Mouse (Mus musculus) erythroblast, embryonic 14.5 days (primary cell): ENCODE results near the gene Cd151. TPM values are rescaled to one million over a fixed set of nuclear protein-coding genes. Genes with fewer than 3 reads are reported as not detected.

Source experiments
- H3K27me3 ChIP-seq: 2 replicates; pipeline ENCODE4 v1.6.1; 2012; ENCODE audit warnings: inconsistent platforms; ENCODE audit not compliant: control insufficient read depth
- H3K36me3 ChIP-seq: 2 replicates; pipeline ENCODE4 v1.6.1; 2012; ENCODE audit warnings: mild to moderate bottlenecking, inconsistent platforms; ENCODE audit not compliant: control insufficient read depth
- H3K4me1 ChIP-seq: 2 replicates; pipeline ENCODE4 v1.6.1; 2012; ENCODE audit warnings: inconsistent platforms; ENCODE audit not compliant: control insufficient read depth
- H3K4me3 ChIP-seq: replicated peaks from 2 replicates; pipeline ENCODE3; 2012; ENCODE audit warnings: moderate library complexity, mild to moderate bottlenecking, inconsistent platforms
- H3K9me3 ChIP-seq: 2 replicates; pipeline ENCODE4 v1.6.1; 2012; ENCODE audit warnings: low read length, inconsistent platforms, mixed read lengths; ENCODE audit not compliant: control insufficient read depth
- GATA1 ChIP-seq: IDR thresholded peaks from 2 replicates; pipeline ENCODE4 v1.6.1; 2012; ENCODE audit warnings: low read length, inconsistent platforms, mixed read lengths
- TAL1 ChIP-seq: IDR thresholded peaks from 3 replicates; pipeline ENCODE4 v1.6.1; 2012; ENCODE audit warnings: low read length, inconsistent platforms, mixed read lengths
- polyA plus RNA-seq: library from polyadenylated mRNA; stranded (reverse); fragments of >175 nt; gene quantifications from 2 replicates; pipeline ENCODE4 v1.2.3, GENCODE M21; 2012

Gene Cd151
- 1.0 and 1.1 TPM in 2 replicates for polyA plus RNA-seq

DNA sequence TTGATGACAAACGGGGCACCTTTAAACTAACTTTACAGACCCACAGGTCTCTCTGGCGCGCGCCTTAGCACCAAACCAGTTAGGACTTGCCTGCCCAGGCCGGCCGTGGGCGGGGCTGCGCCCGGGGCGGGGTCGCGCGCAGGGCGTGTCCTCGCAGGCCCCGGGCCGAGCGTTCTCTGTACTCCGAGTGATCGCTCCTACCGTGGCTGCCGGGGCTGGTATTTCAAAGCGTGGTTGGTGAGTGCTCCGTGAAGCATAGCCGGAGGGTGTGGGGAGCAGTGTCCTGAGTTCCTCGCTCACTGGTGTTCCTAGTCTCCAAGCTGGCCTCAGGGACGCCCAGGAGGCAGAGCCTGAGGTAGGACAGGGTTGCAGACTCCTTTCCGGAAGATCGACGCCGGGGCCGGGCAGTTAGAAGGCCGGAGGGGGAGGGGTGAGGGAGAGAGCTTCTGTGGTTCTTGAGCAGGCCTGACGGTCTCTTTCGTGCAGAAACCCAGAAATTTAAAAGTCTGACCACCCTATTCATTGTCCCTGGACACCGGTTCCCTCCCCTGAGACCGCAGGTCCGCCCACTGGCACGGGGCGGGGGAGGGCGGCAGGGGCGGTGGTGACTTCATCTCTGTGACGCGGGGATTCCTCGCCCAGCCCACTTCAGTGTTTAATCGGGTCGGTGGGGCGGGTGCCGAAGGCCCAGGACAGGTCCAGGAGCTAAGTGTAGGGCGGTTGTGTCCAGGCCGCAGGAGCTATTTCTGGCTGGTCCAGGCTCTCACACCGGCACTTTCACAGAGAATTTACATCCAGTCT, at the start of gene Cd151:
Gene Cd151 (plus strand): TSS at position 163 of the 801 bp plus-strand sequence.
- Histone ChIP-seq H3K9me3 (peaks cover 9% of the 10 kb centered on the region; the same call in 1 of the 2 replicates), H3K36me3 (peaks cover 37% of the 10 kb centered on the region), H3K27me3 (peaks cover 45% of the 10 kb centered on the region), H3K4me1 (peaks cover 62% of the 10 kb centered on the region), H3K4me3 (peak within 1 kb of the TSS; percentile 69)
- TF ChIP-seq GATA1, result no peak
- TF ChIP-seq TAL1, result no peak

DNA sequence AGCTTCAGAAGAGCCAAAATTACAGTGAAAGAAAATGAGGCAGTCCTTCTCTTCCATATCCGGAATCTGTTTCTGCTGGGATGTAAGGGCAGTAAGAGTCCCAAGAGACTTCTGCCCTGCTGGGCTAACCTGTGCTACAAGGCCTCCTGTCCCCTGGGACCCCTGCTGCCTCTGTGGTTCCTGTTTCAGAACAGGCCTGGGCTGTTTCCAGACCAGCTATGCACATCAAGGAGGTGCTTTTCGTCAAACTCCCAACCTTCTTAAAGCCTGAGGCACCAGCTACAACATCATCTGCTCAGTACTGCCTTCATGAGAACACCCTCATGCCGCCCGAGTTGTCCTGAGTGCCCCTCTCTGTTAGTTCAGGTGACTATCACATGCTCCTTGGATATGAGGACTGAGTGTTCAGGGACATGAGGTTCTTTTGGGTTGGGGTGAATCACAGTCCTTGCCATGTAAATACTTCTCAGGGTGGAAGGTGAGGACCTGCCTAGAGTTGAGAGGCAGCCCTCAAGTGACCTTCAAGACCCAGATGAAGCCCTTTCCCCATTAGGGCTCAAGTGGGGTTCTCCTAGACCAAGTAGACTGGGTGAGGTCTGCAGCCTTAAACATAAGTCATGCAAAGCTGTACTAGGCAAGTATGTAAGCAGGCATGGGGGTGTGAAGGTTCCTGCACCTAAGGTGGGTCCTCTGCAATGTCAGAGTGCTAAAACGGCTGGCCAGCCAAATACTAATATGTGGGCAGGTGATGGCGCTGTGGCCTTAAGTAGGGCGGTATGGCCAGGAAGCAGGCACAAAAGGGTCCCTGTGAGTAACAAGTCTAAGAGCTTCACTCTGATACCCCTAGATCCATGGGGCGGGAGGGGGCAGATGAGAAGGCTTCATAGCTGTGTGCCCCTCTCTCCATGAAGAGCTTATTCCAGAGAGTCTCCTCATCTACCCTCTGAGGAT, 49.2 kb upstream of the Cd151 start:
- no peaks in the 10 kb centered on the region for H3K36me3 ChIP-seq
- peaks cover 5% of the 10 kb centered on the region for H3K27me3 ChIP-seq
- TF ChIP-seq GATA1, result no peak
- TF ChIP-seq TAL1, result no peak
- peaks cover 24% of the 10 kb centered on the region for H3K4me1 ChIP-seq
- no peaks in the 10 kb centered on the region for H3K9me3 ChIP-seq
- no peak overlapping the region for H3K4me3 ChIP-seq

- H3K4me1 ChIP-seq, result peaks cover 15% of the 10 kb centered on the region
Measured at GRCm38 (mm10) chr7:141418970-141419369, 48.2 kb upstream of the Cd151 start.

GRCm38 (mm10) chr7:141420030-141420702, 47.0 kb upstream of the Cd151 start:
- no peak for TF ChIP-seq GATA1
- no peak for TF ChIP-seq TAL1
- H3K4me3 ChIP-seq, result no peak overlapping the region
- no peaks in the 10 kb centered on the region for H3K36me3 ChIP-seq
- H3K27me3 ChIP-seq, result peaks cover 16% of the 10 kb centered on the region
- H3K4me1 ChIP-seq, result peaks cover 6% of the 10 kb centered on the region
- H3K9me3 ChIP-seq, result no peaks in the 10 kb centered on the region

More at GRCm38 (mm10) chr7:141418970-141419369, 48.2 kb upstream of the Cd151 start:
- no peak overlapping the region for H3K4me3 ChIP-seq
- no peaks in the 10 kb centered on the region for H3K9me3 ChIP-seq
- H3K36me3 ChIP-seq, result no peaks in the 10 kb centered on the region
- peaks cover 12% of the 10 kb centered on the region for H3K27me3 ChIP-seq
- no peak for TF ChIP-seq GATA1
- no peak for TF ChIP-seq TAL1

DNA sequence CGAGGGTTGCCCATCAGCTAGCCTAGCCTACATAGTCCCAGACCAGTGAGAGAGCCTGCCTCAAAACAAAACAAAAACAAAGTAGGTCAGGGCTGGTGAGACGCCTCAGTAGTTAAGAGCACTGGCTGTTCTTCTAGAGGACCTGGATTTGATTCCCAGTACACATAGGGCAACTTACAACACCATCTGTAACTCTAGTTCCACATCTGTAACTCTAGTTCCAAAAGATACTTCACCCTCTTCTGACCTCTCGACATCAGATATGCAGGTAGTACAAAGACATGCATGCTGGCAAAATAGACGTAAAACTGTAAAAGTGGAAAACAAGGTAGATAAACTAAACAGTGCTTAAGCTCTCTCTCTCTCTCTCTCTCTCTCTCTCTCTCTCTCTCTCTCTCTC, 43.4 kb upstream of the Cd151 start:
- no peak overlapping the region for H3K4me3 ChIP-seq
- TF ChIP-seq TAL1 (no peak), GATA1 (no peak)
- peaks cover 26% of the 10 kb centered on the region for H3K27me3 ChIP-seq
- H3K36me3 ChIP-seq, result no peaks in the 10 kb centered on the region
- H3K4me1 ChIP-seq, result peaks cover 16% of the 10 kb centered on the region
- no peaks in the 10 kb centered on the region for H3K9me3 ChIP-seq

- H3K4me3 ChIP-seq, result no peak overlapping the region
- TF ChIP-seq GATA1, result no peak
- no peak for TF ChIP-seq TAL1
- H3K27me3 ChIP-seq, result peaks cover 23% of the 10 kb centered on the region
- H3K9me3 ChIP-seq, result no peaks in the 10 kb centered on the region
- H3K36me3 ChIP-seq, result peaks cover 19% of the 10 kb centered on the region
- peaks cover 31% of the 10 kb centered on the region for H3K4me1 ChIP-seq
Measured at GRCm38 (mm10) chr7:141426948-141427730, 40.1 kb upstream of the Cd151 start.

DNA sequence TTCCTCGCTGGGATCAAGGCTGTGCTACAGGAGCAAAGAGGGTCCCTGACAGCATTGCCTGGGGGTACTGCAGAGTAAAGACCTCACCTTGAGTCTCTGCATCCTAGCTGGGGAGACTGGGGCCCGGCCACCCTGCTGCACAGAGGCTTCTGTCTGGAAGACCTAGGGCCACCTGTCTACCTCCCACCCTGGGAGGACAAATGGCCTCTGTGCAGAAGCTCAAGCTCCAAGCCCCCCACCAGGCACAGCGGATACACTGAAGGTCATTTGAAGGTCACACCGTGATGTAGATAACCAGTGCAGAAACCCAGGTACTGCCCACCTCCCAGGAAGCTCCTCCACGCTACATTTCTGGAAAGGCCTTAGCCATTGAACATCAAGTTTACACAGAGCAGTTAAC, 38.5 kb upstream of the Cd151 start:
- H3K9me3 ChIP-seq, result no peaks in the 10 kb centered on the region
- H3K4me1 ChIP-seq, result peaks cover 45% of the 10 kb centered on the region
- peaks cover 35% of the 10 kb centered on the region for H3K36me3 ChIP-seq
- no peak overlapping the region for H3K4me3 ChIP-seq
- TF ChIP-seq GATA1 (no peak), TAL1 (no peak)
- H3K27me3 ChIP-seq, result peaks cover 16% of the 10 kb centered on the region

DNA sequence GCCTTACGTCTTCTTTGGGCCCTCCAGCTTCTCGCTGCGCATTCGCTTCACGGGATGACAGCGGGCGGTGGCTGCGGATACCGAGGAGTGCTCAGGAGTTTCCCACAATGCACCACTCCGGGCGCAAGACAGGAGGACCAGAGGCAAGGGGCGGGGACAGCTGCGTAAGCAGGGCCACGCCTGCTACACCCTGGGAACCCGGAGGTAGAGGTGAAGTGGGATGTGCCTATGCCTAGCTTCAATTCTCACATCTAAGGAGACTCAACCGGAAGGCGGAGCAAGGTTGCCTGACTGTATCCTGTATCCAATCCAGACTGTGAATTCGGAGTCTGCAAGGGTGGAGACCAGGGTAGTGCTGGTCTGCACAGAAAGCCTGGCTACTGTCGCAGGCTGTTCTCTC, 37.9 kb upstream of the Cd151 start, which contains the start of gene Cend1:
Gene Cend1 (minus strand): TSS at position 182 of the 400 bp plus-strand sequence.
- H3K4me1 ChIP-seq, result peaks cover 51% of the 10 kb centered on the region
- TF ChIP-seq TAL1, result no peak
- TF ChIP-seq GATA1, result no peak
- no peaks in the 10 kb centered on the region for H3K9me3 ChIP-seq
- peaks cover 15% of the 10 kb centered on the region for H3K27me3 ChIP-seq
- peaks cover 39% of the 10 kb centered on the region for H3K36me3 ChIP-seq
- no peak within 1 kb of the TSS for H3K4me3 ChIP-seq
